Mouse (Mus musculus): ENCODE measurements around the gene Ephb1.

DNA sequence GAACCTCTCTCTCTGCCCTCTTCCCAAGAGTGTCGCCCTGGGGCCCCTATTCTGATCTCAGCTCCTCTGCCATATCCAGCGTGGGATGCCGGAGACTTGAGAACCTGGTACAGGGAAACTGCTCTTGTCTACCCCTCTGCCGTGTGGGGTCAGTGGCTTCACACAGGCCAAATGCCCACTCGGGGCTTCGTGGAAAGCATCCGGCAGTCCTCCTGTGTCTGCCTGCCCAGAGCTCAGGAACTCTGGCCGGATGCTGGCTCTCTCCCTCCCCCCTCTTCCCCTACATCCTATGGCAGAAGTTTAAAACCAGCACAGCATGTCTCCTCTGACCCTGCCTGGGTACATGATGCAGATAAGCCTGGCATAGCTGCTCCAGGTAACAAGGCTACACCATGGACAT, 80.5 kb downstream of the Ephb1 start:
- TF ChIP-seq POLR2A (IDR thresholded peaks at IDR 0.05; ENCODE audit: insufficient read length, low read depth): no peak
- no peak for TF ChIP-seq POLR2AphosphoS2 (IDR thresholded peaks at IDR 0.05; ENCODE audit: insufficient read length, low read depth)

Data from myocyte (in vitro differentiated cells).